ENCODE assay signal across 21 mouse cellular contexts in genomic region chr11:33084041-33084440, GRCm38 (mm10).
DNase-seq lines count a peak whose midpoint lies in the region; ATAC-seq and TF ChIP-seq lines count a peak whose summit lies in the region.
"Had no signal": no experiment of that assay in that cellular context is flagged by ENCODE, and none has a peak within 500 bp of the region (broad histone marks: within the 10 kb centered on the region; RNA-seq: fewer than 3 reads in every experiment).

No protein-coding gene starts in this region.

- 0 out of 2 replicates have a peak, but pooled peaks cover 2% of the 10 kb centered on the region for H3K4me1 ChIP-seq in kidney, embryonic 14.5 days (ENCODE audit: control insufficient read depth, insufficient read depth, low read length)
- no peaks in the 10 kb centered on the region for H3K4me1 ChIP-seq in kidney, postnatal 0 days (replicated peaks; ENCODE audit: insufficient read depth, low read length)
- H3K4me1 ChIP-seq: embryonic facial prominence, embryonic 15.5 days; forebrain, embryonic 12.5 days had no signal

- no peak overlapping the region for H3K4me2 ChIP-seq in kidney, embryonic 14.5 days (replicated peaks; ENCODE audit: low read depth, low read length)
- no peak overlapping the region for H3K4me2 ChIP-seq in kidney, postnatal 0 days (ENCODE audit: low read length)
- H3K4me2 ChIP-seq: embryonic facial prominence, embryonic 13.5 days; embryonic facial prominence, embryonic 15.5 days; forebrain, embryonic 12.5 days had no signal

- no peaks in the 10 kb centered on the region for H3K9me3 ChIP-seq in kidney, embryonic 14.5 days (ENCODE audit: control insufficient read depth, low read length)
- H3K9me3 ChIP-seq in kidney, postnatal 0 days (replicated peaks; ENCODE audit: low read length) = no peaks in the 10 kb centered on the region
- H3K9me3 ChIP-seq: embryonic facial prominence, embryonic 13.5 days; embryonic facial prominence, embryonic 15.5 days; forebrain, embryonic 10.5 days; forebrain, embryonic 12.5 days had no signal

- 76% methylated on average over 2 of the region's 2 CpGs for WGBS in kidney, embryonic 14.5 days
- 73% methylated on average over 2 of the region's 2 CpGs for whole genome bisulfite sequencing in kidney, postnatal 0 days

- DNase-seq in kidney, adult 11 months = no peak
- peak; percentile 56 for DNase-seq in kidney, postnatal 0 days (ENCODE audit: low spot score)
- DNase-seq in kidney, postnatal 36 days = no peak
- DNase-seq: adrenal gland, adult 2 months; adrenal gland, postnatal 10 days; adrenal gland, postnatal 25 days; cerebellum, adult 11 months; cerebellum, adult 18-20 months; cerebellum, adult 8-10 months; cerebellum, adult 9-11 months; cerebellum, postnatal 14 days; cerebellum, postnatal 36 days; embryo, embryonic 11 days had no signal

- no peak overlapping the region for H3K9ac ChIP-seq in kidney, embryonic 14.5 days (ENCODE audit: low read depth, low read length)
- H3K9ac ChIP-seq in kidney, postnatal 0 days (ENCODE audit: low read depth, low read length) = no peak overlapping the region
- H3K9ac ChIP-seq: embryonic facial prominence, embryonic 13.5 days; embryonic facial prominence, embryonic 15.5 days; forebrain, embryonic 12.5 days had no signal

- no peaks in the 10 kb centered on the region for H3K36me3 ChIP-seq in kidney, embryonic 14.5 days (ENCODE audit: control insufficient read depth, insufficient read depth, low read length)
- H3K36me3 ChIP-seq in kidney, postnatal 0 days (ENCODE audit: insufficient read depth, low read length) = no peaks in the 10 kb centered on the region
- H3K36me3 ChIP-seq: embryonic facial prominence, embryonic 13.5 days; embryonic facial prominence, embryonic 15.5 days; forebrain, embryonic 10.5 days; forebrain, embryonic 12.5 days had no signal

- no peaks in the 10 kb centered on the region for H3K27me3 ChIP-seq in kidney, embryonic 14.5 days (ENCODE audit: control insufficient read depth, insufficient read depth, low read length)
- H3K27me3 ChIP-seq in kidney, postnatal 0 days (ENCODE audit: insufficient read depth, low read length) = no peaks in the 10 kb centered on the region
- H3K27me3 ChIP-seq: embryonic facial prominence, embryonic 15.5 days had no signal

- no peak for TF ChIP-seq CTCF in kidney, postnatal 0 days (IDR thresholded peaks at IDR 0.05; ENCODE audit: low read depth)

- H3K27ac ChIP-seq in kidney, embryonic 14.5 days (ENCODE audit: low read depth, low read length) = no peak overlapping the region
- no peak overlapping the region for H3K27ac ChIP-seq in kidney, postnatal 0 days
- H3K27ac ChIP-seq: embryonic facial prominence, embryonic 13.5 days; embryonic facial prominence, embryonic 15.5 days; forebrain, embryonic 10.5 days; forebrain, embryonic 12.5 days had no signal

- no peak overlapping the region for H3K4me3 ChIP-seq in kidney, embryonic 14.5 days (ENCODE audit: low read length)
- no peak overlapping the region for H3K4me3 ChIP-seq in kidney, postnatal 0 days (replicated peaks; ENCODE audit: low read depth, low read length)
- H3K4me3 ChIP-seq: embryonic facial prominence, embryonic 13.5 days; embryonic facial prominence, embryonic 15.5 days; erythroblast, embryonic 14.5 days; forebrain, embryonic 10.5 days; forebrain, embryonic 12.5 days had no signal

- ATAC-seq in kidney, embryonic 14.5 days (ENCODE audit: low FRiP score, low TSS enrichment) = 0 out of 2 replicates have a peak, but pooled peaks have one; percentile 30
- no peak for ATAC-seq in kidney, postnatal 0 days (replicated peaks; ENCODE audit: low FRiP score, low read depth)
- ATAC-seq: forebrain, embryonic 14.5 days; forebrain, embryonic 16.5 days had no signal
